Mouse (Mus musculus): ENCODE data around the gene Rps6ka5.
A peak's percentile ranks its signal among the peaks of the same experiment; 100 is the strongest.

Gene Rps6ka5

DNA sequence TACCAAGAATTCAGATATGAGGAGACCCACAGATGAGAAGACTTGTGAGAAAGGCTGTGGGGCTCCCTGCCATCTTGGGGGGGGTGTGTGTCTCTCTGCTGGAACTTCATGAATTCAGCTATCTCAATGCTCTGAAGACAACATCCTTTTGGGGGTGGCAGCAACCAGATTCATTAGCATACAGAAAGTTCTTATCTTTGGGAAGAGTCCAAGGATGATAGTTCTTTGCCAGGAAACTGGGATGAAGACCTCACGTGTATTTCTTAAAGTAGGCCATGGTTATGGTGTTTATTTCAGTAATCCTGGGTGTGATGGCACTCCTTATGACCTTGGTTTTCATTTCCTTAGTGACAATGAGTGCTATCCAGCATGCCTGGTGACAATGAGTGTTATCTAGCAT is 195.0 kb downstream of the Rps6ka5 start:
- DNase-seq (ENCODE audit: low read depth, low spot score), result no peak

DNA sequence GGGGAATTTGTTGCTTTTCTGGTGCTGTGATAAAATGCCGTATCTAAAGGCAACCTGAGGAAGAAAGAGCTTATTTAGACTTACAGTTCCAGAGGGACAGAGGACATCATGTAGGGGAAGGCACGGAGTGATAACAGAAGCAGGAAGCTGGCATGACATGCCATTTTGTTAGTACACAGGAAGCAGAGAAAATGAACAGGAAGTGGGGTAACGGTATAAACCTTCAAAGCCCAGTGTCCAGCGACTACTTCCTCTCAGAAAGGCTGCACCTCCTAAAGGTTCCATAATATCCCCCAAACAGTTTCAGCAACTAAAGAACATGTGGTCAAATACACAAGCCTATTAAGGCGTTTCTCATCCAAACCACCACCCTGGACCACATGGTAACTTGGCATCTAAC is 195.9 kb downstream of the Rps6ka5 start:
- no peak for DNase-seq (ENCODE audit: low read depth, low spot score)

DNA sequence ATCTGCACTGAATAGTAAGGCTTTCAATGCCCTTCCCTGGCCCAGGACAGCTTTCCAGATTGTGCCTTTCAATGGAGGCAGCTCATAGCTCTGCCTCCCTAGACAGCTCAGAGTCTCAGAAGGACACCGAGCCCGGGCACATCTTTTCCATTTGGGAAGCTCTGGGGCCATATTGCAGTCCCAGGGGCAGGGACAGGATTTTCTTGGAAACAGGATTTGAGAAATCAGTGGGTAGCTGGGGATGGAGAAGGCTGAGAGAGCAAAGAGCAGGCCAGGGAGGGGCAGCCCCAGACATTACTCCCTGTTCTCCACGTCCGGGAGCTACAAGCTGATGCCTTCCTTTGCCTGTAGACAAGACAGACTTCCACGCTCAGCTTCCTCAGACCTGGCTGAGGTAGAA is 197.1 kb downstream of the Rps6ka5 start:
- no peak for DNase-seq (ENCODE audit: low read depth, low spot score)

GRCm38 (mm10) chr12:100529172-100529571 is 197.6 kb downstream of the Rps6ka5 start:
- DNase-seq (ENCODE audit: low read depth, low spot score), result peak; percentile 82

- no peak for DNase-seq (ENCODE audit: low read depth, low spot score)
Observed at GRCm38 (mm10) chr12:100528246-100528645, 198.5 kb downstream of the Rps6ka5 start.

DNA sequence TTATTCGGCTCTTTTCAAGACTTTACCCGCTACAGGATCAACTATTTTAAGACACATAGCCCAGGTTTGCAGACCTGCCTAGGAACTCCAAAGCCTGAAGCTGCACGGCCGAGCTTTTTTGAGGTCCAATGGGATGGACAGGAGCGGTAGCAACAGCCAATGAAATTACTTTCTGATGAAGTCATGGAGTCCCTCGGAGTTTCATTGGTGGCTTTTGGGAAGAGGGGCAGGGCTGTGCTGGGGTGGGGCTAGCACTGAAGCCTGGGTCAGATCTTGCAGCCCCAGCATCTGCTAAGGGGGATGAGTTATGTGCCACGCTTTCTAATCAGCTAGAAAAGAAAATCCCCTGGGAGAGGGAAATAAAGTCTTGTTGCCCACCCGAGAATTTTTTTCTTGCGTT is 199.0 kb downstream of the Rps6ka5 start:
- DNase-seq (ENCODE audit: low read depth, low spot score), result peak; percentile 92

DNA sequence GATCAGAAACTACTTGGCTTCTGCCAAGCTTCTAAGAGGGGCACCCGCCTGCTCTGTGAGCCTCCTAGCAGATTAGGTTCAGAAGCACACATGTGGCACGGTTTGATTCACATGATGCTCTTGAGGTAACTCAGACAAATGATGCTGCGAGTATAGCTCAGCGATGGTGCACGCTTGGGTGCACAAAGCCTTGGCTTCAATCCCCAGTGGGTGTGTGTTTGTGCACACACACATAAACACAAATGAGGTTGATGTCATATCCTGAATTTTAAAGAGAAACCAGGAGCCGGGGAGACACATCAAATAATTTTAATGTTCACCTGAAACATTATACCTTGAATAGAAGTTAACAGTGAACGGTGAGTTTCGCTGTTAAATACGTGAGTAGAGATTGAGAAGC is 199.5 kb downstream of the Rps6ka5 start:
- DNase-seq (ENCODE audit: low read depth, low spot score), result no peak

DNA sequence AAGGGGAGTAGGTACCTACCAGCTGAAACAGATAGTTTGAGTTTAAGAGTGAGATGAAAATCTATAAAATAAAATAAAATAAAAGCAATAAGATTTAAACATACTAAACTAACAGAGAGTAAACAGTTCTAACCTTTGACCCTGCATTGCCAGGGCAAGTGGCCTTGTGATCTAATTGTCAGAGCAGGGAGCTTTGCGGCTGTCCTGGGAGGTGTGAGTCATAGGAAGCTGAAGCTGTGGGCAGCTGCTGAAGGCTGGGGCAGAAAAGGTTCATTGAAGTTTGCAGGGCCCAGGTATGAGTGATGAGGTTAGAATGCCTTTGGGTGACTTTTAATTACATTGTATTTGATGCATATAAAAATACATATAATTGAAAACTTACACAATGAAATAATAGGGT is 200.8 kb downstream of the Rps6ka5 start:
- no peak for DNase-seq (ENCODE audit: low read depth, low spot score)

DNA sequence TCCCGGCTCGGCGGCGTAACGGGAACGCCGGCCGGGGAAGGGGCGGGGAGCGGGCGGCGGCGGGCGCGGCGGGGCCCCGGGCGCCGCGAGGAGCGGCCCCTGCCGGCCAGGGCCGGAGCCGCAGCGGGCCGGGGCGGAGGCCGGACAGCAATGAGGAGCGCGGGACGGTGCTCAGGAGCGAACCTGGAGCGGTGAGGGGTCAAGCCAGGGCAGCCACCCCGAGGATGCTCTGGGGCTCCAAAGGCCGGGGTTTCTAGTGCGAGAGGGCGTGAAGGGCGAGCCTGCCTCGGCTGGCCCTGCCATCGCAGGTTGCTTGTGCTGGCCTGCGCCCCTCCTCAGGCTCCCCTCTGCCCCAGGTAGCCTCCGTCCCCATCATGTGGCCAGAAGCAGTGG is 206.0 kb downstream of the Rps6ka5 start, which contains the start of gene Ttc7b:
Gene Ttc7b (minus strand): TSS at position 33 of the 393 bp plus-strand sequence.
- DNase-seq (ENCODE audit: low read depth, low spot score), result peak; percentile 58

DNA sequence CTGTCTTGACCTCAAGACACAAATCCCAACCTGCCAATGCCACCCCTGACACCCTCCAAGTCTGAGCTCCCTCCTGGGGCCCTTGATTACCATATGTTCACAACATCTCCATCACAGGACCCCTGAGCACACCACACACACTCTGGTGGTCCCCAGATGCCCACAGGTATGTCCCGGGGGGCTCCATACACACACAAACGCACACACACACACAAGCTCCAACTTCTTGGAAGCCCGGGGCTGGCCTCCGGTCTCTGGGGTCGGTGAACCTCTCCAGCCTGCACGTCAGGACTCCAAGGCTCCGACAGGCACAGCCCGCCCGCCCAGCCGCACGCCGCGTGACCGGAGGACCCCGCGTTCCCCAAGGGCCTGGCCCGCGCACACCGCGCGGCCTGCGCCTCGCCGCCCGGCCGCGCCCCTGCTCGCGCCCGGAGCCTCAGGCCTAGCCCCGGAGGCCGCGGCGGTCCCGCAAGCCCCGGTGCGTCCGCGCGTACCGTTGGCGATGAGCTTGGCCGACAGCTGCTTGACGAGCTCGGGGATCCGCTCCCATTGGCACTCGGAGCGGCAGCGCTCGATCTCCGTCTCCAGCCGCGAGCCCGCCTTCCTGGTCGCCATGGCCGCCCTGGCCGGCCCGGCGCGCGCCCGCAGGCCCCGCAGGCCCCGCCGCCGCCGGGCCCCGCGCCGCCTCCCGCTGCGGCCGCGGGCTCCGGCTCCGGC is 206.5 kb downstream of the Rps6ka5 start:
- DNase-seq (ENCODE audit: low read depth, low spot score), result peak; percentile 49

- DNase-seq (ENCODE audit: low read depth, low spot score), result peak; percentile 64
Observed at GRCm38 (mm10) chr12:100519684-100520076, 207.1 kb downstream of the Rps6ka5 start.

- no peak for DNase-seq (ENCODE audit: low read depth, low spot score)
Observed at GRCm38 (mm10) chr12:100517371-100517770, 209.4 kb downstream of the Rps6ka5 start.

DNA sequence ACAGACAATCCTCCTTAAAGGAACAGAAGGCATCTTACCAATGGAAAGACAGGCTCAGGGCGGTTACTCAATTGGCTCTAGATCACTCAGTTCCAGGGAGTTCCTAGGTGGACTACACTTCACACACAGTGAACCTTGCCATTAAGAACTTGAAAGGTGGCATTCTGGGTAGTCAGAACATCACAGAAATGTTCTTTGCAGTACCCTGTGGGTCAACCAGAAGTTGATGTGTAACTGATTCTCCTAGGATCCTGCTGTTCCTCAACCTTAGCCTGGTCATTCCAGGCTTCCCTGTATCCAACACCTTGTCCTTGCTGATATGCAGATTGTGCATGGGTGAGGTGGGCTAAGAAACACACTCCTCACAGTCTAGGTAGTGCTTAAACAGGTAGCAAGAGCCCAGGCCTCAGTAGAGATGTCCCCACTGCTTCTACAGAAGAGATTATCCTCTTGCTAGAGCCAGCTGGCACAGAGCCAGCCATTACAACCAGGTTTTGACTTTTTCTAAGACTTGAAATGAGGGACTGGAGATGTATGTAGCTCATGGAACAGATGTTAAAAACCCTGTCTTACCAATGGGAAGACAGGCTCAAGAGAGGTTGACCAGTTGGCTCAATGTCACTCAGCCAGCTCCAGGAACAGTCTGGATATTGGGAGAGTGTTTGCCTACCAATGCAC is 210.5 kb downstream of the Rps6ka5 start:
- DNase-seq (ENCODE audit: low read depth, low spot score), result no peak

DNA sequence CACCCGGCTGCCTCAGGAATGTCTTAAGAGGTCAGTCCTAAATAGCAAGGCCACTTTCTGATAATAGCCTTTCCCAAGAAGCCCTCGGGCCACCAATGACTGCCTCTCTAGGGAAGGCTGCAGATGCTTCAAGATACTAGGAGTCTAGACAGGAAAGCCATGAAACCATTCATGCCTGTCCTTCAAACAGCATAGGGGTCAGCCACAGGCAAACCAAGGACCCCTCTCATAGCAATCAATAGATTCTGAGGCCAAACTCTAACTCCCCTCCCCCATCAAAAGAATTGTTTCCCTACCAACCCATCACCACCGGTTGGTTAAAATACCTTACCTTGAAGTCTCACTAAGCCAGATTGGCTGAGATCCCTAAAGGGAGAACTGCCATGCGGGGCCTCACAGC is 211.3 kb downstream of the Rps6ka5 start:
- DNase-seq (ENCODE audit: low read depth, low spot score), result no peak

- DNase-seq (ENCODE audit: low read depth, low spot score), result no peak
Observed at GRCm38 (mm10) chr12:100514611-100515010, 212.2 kb downstream of the Rps6ka5 start.

DNA sequence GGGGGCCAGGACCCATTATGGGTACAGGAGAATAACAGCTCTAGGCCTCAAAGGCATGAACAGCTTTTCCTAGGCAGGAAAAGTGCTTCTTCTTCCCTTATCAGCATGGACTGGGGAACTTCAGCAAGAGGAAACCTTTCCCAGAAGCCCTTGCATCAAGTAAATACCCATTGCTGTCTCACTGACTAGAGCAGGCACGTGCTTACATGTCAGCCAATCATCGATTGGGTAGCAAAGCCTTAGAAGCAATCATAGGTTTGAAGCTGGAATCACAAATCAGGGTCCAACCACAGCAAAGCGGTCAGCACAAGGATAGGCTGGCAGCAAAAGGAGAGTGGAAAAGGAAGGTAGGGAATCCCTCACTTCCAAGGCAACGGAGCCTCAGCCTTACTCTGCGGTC is 213.7 kb downstream of the Rps6ka5 start:
- DNase-seq (ENCODE audit: low read depth, low spot score), result peak; percentile 74

- DNase-seq (ENCODE audit: low read depth, low spot score), result no peak
Observed at GRCm38 (mm10) chr12:100512641-100513040, 214.1 kb downstream of the Rps6ka5 start.

- no peak for DNase-seq (ENCODE audit: low read depth, low spot score)
Observed at GRCm38 (mm10) chr12:100509615-100510282, 217.0 kb downstream of the Rps6ka5 start.

GRCm38 (mm10) chr12:100508668-100509067 is 218.1 kb downstream of the Rps6ka5 start:
- DNase-seq (ENCODE audit: low read depth, low spot score), result no peak

GRCm38 (mm10) chr12:100505484-100505883 is 221.3 kb downstream of the Rps6ka5 start:
- no peak for DNase-seq (ENCODE audit: low read depth, low spot score)

- no peak for DNase-seq (ENCODE audit: low read depth, low spot score)
Observed at GRCm38 (mm10) chr12:100504585-100504984, 222.2 kb downstream of the Rps6ka5 start.

DNA sequence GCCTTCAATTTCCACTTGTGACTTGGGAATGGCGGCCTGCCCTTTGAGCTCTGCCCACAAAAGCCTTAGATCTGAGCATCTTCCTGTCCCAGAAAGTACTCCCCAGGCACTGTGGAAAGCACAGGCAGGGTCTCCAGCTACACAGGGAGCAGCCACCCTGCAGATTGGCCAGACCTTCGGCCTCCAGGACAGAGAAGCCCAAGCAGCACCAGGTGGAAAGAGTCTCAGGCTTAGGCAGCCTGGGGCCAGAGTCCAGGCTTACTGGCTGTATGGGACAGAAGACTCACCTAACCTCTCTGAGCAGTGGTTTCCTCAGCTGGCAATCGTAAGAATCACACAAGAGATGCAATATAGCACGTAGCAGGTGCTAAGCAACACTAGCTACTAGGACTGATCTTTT is 223.1 kb downstream of the Rps6ka5 start:
- DNase-seq (ENCODE audit: low read depth, low spot score), result no peak

- no peak for DNase-seq (ENCODE audit: low read depth, low spot score)
Observed at GRCm38 (mm10) chr12:100502544-100502943, 224.2 kb downstream of the Rps6ka5 start.
